Mouse (Mus musculus): ENCODE measurements around the gene Pygm. TPM values are rescaled to one million over a fixed set of nuclear protein-coding genes. Genes with fewer than 3 reads are reported as not detected.

The Pygm gene
- total and polyA plus RNA-seq, 2 experiments from 2014 or later: 6.2 to 7.6 TPM

DNA sequence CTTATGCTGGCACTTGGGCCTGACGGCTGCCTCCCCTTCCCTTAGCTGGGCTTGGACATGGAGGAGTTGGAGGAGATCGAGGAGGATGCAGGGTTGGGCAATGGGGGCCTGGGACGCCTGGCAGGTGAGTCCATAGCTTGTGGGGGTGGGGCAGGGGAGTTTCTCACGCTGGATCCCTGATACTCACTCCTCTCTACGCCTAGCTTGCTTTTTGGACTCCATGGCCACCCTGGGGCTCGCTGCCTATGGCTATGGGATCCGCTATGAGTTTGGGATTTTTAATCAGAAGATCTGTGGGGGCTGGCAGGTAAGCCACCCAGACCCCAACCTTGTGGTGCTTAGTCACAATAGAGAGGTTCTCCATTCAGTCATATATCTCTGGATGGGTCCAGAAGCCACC is 1.6 kb downstream of the Pygm start:
- WGBS: 77% methylated on average over 7 of the region's 7 CpGs
- Histone ChIP-seq H3K4me2 (ENCODE audit: low read depth) (no peak overlapping the region), H3K36me3 (ENCODE audit: insufficient read depth) (no peaks in the 10 kb centered on the region), H3K9me3 (ENCODE audit: low read length) (no peaks in the 10 kb centered on the region), H3K4me1 (ENCODE audit: insufficient read depth) (no peaks in the 10 kb centered on the region), H3K4me3 (ENCODE audit: low read depth, low read length) (no peak overlapping the region), H3K27ac (ENCODE audit: low read depth, low read length) (no peak overlapping the region), H3K9ac (no peak overlapping the region), H3K27me3 (ENCODE audit: insufficient read depth, low read length) (no peaks in the 10 kb centered on the region)
- DNase-seq: no peak
- no peak for ATAC-seq
- TF ChIP-seq CTCF (IDR thresholded peaks at IDR 0.05; ENCODE audit: low read depth): no peak

DNA sequence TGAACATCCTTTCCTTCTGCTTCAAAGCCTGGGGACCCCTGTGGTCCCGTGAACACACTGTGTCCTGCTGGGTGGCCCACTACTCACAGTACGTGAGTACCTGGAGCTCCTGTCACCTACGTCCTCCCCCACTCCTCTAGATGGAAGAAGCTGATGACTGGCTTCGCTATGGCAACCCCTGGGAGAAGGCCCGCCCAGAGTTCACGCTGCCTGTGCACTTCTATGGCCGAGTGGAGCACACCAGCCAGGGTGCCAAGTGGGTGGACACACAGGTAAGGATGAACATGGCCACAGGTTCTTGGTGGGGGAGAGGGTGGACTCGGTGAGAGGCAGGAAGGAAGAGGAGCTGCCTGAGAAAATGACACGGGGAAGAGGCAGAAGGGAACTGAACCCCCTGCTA is 2.0 kb downstream of the Pygm start:
- H3K27me3 ChIP-seq (ENCODE audit: insufficient read depth, low read length): no peaks in the 10 kb centered on the region
- no peak overlapping the region for H3K4me2 ChIP-seq (ENCODE audit: low read depth)
- TF ChIP-seq CTCF (IDR thresholded peaks at IDR 0.05; ENCODE audit: low read depth): no peak
- ATAC-seq (no peak), DNase-seq (no peak)
- H3K9ac ChIP-seq: no peak overlapping the region
- H3K27ac ChIP-seq (ENCODE audit: low read depth, low read length): no peak overlapping the region
- H3K9me3 ChIP-seq (ENCODE audit: low read length): no peaks in the 10 kb centered on the region
- no peaks in the 10 kb centered on the region for H3K36me3 ChIP-seq (ENCODE audit: insufficient read depth)
- 59% methylated on average over 9 of the region's 9 CpGs for WGBS
- no peak overlapping the region for H3K4me3 ChIP-seq (ENCODE audit: low read depth, low read length)
- no peaks in the 10 kb centered on the region for H3K4me1 ChIP-seq (ENCODE audit: insufficient read depth)

GRCm38 (mm10) chr19:6388006-6388405 is 3.8 kb downstream of the Pygm start:
- Histone ChIP-seq H3K4me3 (ENCODE audit: low read depth, low read length) (no peak overlapping the region), H3K9me3 (ENCODE audit: low read length) (no peaks in the 10 kb centered on the region), H3K27ac (ENCODE audit: low read depth, low read length) (no peak overlapping the region), H3K4me1 (ENCODE audit: insufficient read depth) (no peaks in the 10 kb centered on the region), H3K27me3 (ENCODE audit: insufficient read depth, low read length) (no peaks in the 10 kb centered on the region), H3K4me2 (ENCODE audit: low read depth) (no peak overlapping the region), H3K36me3 (ENCODE audit: insufficient read depth) (no peaks in the 10 kb centered on the region), H3K9ac (no peak overlapping the region)
- TF ChIP-seq CTCF (IDR thresholded peaks at IDR 0.05; ENCODE audit: low read depth): 0 out of 2 replicates have a peak, but pooled peaks have one; percentile 18
- WGBS: 80% methylated on average over 13 of the region's 13 CpGs
- no peak for ATAC-seq
- no peak for DNase-seq

DNA sequence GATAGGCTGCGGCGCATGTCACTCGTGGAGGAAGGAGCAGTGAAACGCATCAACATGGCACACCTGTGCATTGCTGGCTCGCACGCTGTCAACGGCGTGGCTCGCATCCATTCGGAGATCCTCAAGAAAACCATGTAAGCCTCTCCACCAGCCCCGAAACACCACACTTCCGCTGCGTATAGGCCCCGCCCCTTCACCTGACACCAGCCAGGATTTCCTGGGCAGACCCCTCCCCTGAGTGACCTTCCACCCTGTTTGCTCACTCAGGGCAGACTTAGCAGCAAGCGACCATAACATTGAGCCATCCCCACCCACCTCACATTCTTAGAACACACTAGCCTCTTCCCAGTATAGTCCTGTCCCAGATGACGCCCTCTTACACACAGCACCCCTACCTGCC is 5.6 kb downstream of the Pygm start:
- WGBS: 7% methylated on average over 16 of the region's 16 CpGs
- no peak for TF ChIP-seq CTCF (IDR thresholded peaks at IDR 0.05; ENCODE audit: low read depth)
- Histone ChIP-seq H3K27me3 (ENCODE audit: insufficient read depth, low read length) (no peaks in the 10 kb centered on the region), H3K4me3 (ENCODE audit: low read depth, low read length) (peak overlapping the region; percentile 20), H3K4me1 (ENCODE audit: insufficient read depth) (no peaks in the 10 kb centered on the region), H3K9ac (peak overlapping the region; percentile 35), H3K27ac (ENCODE audit: low read depth, low read length) (no peak overlapping the region), H3K36me3 (ENCODE audit: insufficient read depth) (no peaks in the 10 kb centered on the region), H3K4me2 (ENCODE audit: low read depth) (peak overlapping the region; percentile 52), H3K9me3 (ENCODE audit: low read length) (no peaks in the 10 kb centered on the region)
- DNase-seq (peak; percentile 25), ATAC-seq (peak; percentile 56)

GRCm38 (mm10) chr19:6390251-6390650 is 6.1 kb downstream of the Pygm start:
- Histone ChIP-seq H3K27ac (ENCODE audit: low read depth, low read length) (no peak overlapping the region), H3K4me3 (ENCODE audit: low read depth, low read length) (no peak overlapping the region), H3K4me1 (ENCODE audit: insufficient read depth) (no peaks in the 10 kb centered on the region), H3K9ac (no peak overlapping the region), H3K27me3 (ENCODE audit: insufficient read depth, low read length) (no peaks in the 10 kb centered on the region), H3K36me3 (ENCODE audit: insufficient read depth) (no peaks in the 10 kb centered on the region), H3K9me3 (ENCODE audit: low read length) (no peaks in the 10 kb centered on the region), H3K4me2 (ENCODE audit: low read depth) (peak overlapping the region; percentile 52)
- no peak for TF ChIP-seq CTCF (IDR thresholded peaks at IDR 0.05; ENCODE audit: low read depth)
- DNase-seq: no peak
- 69% methylated on average over 6 of the region's 6 CpGs for WGBS
- ATAC-seq: no peak

- 95% methylated on average over 14 of the region's 14 CpGs for WGBS
These were observed 8.7 kb downstream of the Pygm start for GRCm38 (mm10) chr19:6392743-6393393.

DNA sequence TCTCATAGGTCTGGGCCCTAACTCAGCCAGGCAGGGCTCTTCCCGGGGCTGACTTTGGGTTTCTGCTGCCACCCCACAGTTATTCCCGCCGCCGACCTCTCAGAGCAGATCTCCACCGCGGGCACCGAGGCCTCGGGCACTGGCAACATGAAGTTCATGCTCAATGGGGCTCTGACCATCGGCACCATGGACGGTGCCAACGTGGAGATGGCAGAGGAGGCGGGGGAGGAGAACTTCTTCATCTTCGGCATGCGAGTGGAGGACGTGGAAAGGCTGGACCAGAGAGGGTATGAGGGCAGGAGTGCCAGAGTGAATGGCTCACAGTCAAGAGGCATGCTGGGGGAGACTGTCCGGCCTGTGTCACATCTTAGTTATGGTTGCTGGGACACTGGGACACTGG is 9.4 kb downstream of the Pygm start:
- Histone ChIP-seq H3K9me3 (ENCODE audit: low read length) (no peaks in the 10 kb centered on the region), H3K9ac (no peak overlapping the region), H3K36me3 (ENCODE audit: insufficient read depth) (no peaks in the 10 kb centered on the region), H3K4me1 (ENCODE audit: insufficient read depth) (no peaks in the 10 kb centered on the region; the same call in 1 of the 2 replicates), H3K4me2 (ENCODE audit: low read depth) (no peak overlapping the region), H3K27me3 (ENCODE audit: insufficient read depth, low read length) (no peaks in the 10 kb centered on the region), H3K27ac (ENCODE audit: low read depth, low read length) (no peak overlapping the region), H3K4me3 (ENCODE audit: low read depth, low read length) (no peak overlapping the region)
- 92% methylated on average over 16 of the region's 16 CpGs for whole genome bisulfite sequencing
- DNase-seq (no peak), ATAC-seq (no peak)
- TF ChIP-seq CTCF (IDR thresholded peaks at IDR 0.05; ENCODE audit: low read depth): no peak

More at GRCm38 (mm10) chr19:6392743-6393393, 8.7 kb downstream of the Pygm start:
- ATAC-seq (no peak), DNase-seq (no peak)
- H3K9ac ChIP-seq: no peak overlapping the region
- no peaks in the 10 kb centered on the region; the same call in 1 of the 2 replicates for H3K4me1 ChIP-seq (ENCODE audit: insufficient read depth)
- H3K27ac ChIP-seq (ENCODE audit: low read depth, low read length): no peak overlapping the region
- no peaks in the 10 kb centered on the region for H3K27me3 ChIP-seq (ENCODE audit: insufficient read depth, low read length)
- H3K9me3 ChIP-seq (ENCODE audit: low read length): no peaks in the 10 kb centered on the region
- TF ChIP-seq CTCF (IDR thresholded peaks at IDR 0.05; ENCODE audit: low read depth): peak; percentile 28
- no peaks in the 10 kb centered on the region for H3K36me3 ChIP-seq (ENCODE audit: insufficient read depth)
- H3K4me2 ChIP-seq (ENCODE audit: low read depth): no peak overlapping the region
- no peak overlapping the region for H3K4me3 ChIP-seq (ENCODE audit: low read depth, low read length)
